Mouse (Mus musculus) ES-CJ7 (cell line): ENCODE measurements at regions not wholly inside any gene's neighbourhood (a gene's known extent, or its start where the extent isn't known, plus 50 kb on each side); places are given as distances from the start of the nearest gene placed in this dataset.

Experiments
- DNase-seq: peaks from one replicate; pipeline ENCODE4 v3.0.0; 2011; ENCODE audit warnings: low read depth, low spot score

- DNase-seq: no peak
These were observed 197.2 kb downstream of the Cdca7 start for GRCm38 (mm10) chr2:72672908-72673901.

GRCm38 (mm10) chr2:72674229-72674628 lies 198.3 kb downstream of the Cdca7 start:
- DNase-seq: no peak

GRCm38 (mm10) chr2:72674856-72675440 lies 199.0 kb downstream of the Cdca7 start:
- DNase-seq: no peak

- DNase-seq: no peak
These were observed 201.8 kb downstream of the Cdca7 start for GRCm38 (mm10) chr2:72677731-72678130.

- no peak for DNase-seq
These were observed 212.1 kb downstream of the Cdca7 start for GRCm38 (mm10) chr2:72688031-72688430.

- DNase-seq: no peak
These were observed 225.1 kb downstream of the Cdca7 start for GRCm38 (mm10) chr2:72701081-72701480.

- DNase-seq: no peak
These were observed 227.3 kb downstream of the Cdca7 start for GRCm38 (mm10) chr2:72703238-72703637.

- no peak for DNase-seq
These were observed 232.0 kb downstream of the Cdca7 start for GRCm38 (mm10) chr2:72707676-72708659.

- DNase-seq: no peak
These were observed 241.0 kb downstream of the Cdca7 start for GRCm38 (mm10) chr2:72716931-72717330.

GRCm38 (mm10) chr2:72728699-72729098 lies 251.5 kb downstream of the Sp3 start:
- peak; percentile 80 for DNase-seq

- no peak for DNase-seq
These were observed 246.9 kb downstream of the Sp3 start for GRCm38 (mm10) chr2:72733371-72733770.

- DNase-seq: no peak
These were observed 245.2 kb downstream of the Sp3 start for GRCm38 (mm10) chr2:72735035-72735434.

GRCm38 (mm10) chr2:72736685-72737084 lies 243.6 kb downstream of the Sp3 start:
- no peak for DNase-seq

GRCm38 (mm10) chr2:72740391-72741361 lies 239.6 kb downstream of the Sp3 start:
- DNase-seq: peak; percentile 30

- no peak for DNase-seq
These were observed 238.5 kb downstream of the Sp3 start for GRCm38 (mm10) chr2:72741746-72742145.

- DNase-seq: no peak
These were observed 236.6 kb downstream of the Sp3 start for GRCm38 (mm10) chr2:72743651-72744050.

- no peak for DNase-seq
These were observed 235.3 kb downstream of the Sp3 start for GRCm38 (mm10) chr2:72744901-72745300.

GRCm38 (mm10) chr2:72746476-72747215 lies 233.6 kb downstream of the Sp3 start:
- DNase-seq: no peak

GRCm38 (mm10) chr2:72747299-72747698 lies 232.9 kb downstream of the Sp3 start:
- no peak for DNase-seq

- peak; percentile 9 for DNase-seq
These were observed 230.8 kb downstream of the Sp3 start for GRCm38 (mm10) chr2:72749495-72749894.
